Mouse (Mus musculus): Measurements from ENCODE around the gene Pbrm1. TPM values are rescaled to one million over a fixed set of nuclear protein-coding genes. Genes with fewer than 3 reads are reported as not detected.
A peak's percentile ranks its signal among the peaks of the same experiment; 100 is the strongest.

The Pbrm1 gene
- 12.8 and 14.7 TPM in 2 replicates for polyA plus RNA-seq (2012; rRNA removed)

GRCm38 (mm10) chr14:31018860-31019291, at the start of gene Pbrm1, which contains the start of gene Gnl3:
Gene Pbrm1, plus strand, starts transcription at chr14:31019138.
Gene Gnl3, minus strand, starts transcription at chr14:31019152.
- peak; percentile 93 for DNase-seq
- TF ChIP-seq CTCF (IDR thresholded peaks at IDR 0.05; ENCODE audit: insufficient read depth, low read length): no peak
- TF ChIP-seq POLR2A (IDR thresholded peaks at IDR 0.05; ENCODE audit: borderline replicate concordance, extremely low read depth, low read depth, low read length): peak; percentile 67; the same call in 1 of the 2 replicates
- Histone ChIP-seq H3K4me3 (replicated peaks; ENCODE audit: extremely low read depth, low read depth, low read length) (peak within 1 kb of the TSS; percentile 97), H3K4me1 (ENCODE audit: control insufficient read depth, insufficient read depth, low read length) (peaks cover 8% of the 10 kb centered on the region)
- under 1% methylated on average over 48 of the region's 53 CpGs for WGBS

DNA sequence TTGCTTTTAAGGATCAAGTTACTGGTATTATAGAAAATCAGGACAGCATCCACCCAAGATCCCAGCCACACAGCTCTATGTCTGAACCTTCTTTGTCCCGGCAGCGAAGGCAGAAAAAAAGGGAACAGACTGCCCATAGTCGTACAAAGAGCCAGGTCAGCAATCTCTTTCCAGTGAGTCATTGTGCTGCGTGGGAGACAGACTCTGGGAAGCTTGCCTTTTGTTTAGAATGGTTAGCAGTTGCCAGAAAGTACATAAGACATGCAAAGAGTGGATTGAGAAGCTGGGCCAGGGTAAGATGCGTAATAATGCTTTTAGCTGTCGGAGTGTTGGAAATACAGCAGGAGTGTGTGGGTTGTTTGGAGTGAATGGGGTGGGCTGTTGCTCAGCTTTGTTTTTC, 44.7 kb upstream of the Pbrm1 start:
- no peak for TF ChIP-seq POLR2A (IDR thresholded peaks at IDR 0.05; ENCODE audit: borderline replicate concordance, extremely low read depth, low read depth, low read length)
- TF ChIP-seq CTCF (IDR thresholded peaks at IDR 0.05; ENCODE audit: insufficient read depth, low read length): no peak
- Histone ChIP-seq H3K4me1 (ENCODE audit: control insufficient read depth, insufficient read depth, low read length) (no peaks in the 10 kb centered on the region), H3K4me3 (replicated peaks; ENCODE audit: extremely low read depth, low read depth, low read length) (no peak overlapping the region)
- WGBS: 65% methylated on average over 6 of the region's 6 CpGs
- DNase-seq: no peak

DNA sequence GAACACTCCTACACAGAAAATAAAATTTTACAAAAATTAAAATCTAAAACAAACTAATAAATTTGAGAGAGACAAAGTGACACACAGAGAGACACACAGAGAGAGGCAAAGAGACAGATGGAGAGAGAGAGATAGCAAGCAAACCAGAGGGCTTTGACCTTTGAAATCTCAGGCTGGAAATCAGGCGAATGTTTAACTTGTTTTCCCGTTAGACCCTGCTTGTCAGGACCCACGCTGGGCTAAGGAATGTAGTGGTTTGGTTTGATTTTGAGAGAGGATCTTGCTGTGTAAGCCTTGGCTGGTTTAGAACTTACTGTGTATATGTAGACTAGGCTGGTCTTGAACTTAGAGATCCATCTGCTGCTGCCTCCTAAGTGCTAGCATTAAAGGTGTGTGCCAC, 42.7 kb upstream of the Pbrm1 start:
- no peak for DNase-seq
- Histone ChIP-seq H3K4me3 (replicated peaks; ENCODE audit: extremely low read depth, low read depth, low read length) (no peak overlapping the region), H3K4me1 (ENCODE audit: control insufficient read depth, insufficient read depth, low read length) (no peaks in the 10 kb centered on the region)
- WGBS: 70% methylated on average over 3 of the region's 3 CpGs
- TF ChIP-seq CTCF (IDR thresholded peaks at IDR 0.05; ENCODE audit: insufficient read depth, low read length) (no peak), POLR2A (IDR thresholded peaks at IDR 0.05; ENCODE audit: borderline replicate concordance, extremely low read depth, low read depth, low read length) (no peak)

DNA sequence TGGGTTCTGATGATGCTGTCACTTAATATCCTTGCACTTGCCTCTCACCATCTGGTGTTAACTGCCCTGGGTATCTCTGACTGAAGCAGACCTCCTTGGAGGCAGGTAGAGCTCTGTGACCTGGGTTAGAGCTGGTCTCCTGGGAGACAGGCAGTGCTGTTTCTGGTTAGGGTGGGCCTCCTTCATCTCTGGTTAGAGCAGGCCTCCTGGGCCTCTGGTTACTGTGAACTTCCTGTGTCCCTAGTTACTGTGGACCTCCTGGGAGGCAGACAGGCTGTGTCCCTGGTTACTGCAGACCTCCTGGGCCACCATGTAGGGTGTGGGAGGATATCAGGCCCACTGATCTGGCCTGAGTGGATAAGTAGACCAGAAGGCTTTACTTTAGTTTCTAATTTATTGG, 22.5 kb upstream of the Pbrm1 start:
- DNase-seq: no peak

DNA sequence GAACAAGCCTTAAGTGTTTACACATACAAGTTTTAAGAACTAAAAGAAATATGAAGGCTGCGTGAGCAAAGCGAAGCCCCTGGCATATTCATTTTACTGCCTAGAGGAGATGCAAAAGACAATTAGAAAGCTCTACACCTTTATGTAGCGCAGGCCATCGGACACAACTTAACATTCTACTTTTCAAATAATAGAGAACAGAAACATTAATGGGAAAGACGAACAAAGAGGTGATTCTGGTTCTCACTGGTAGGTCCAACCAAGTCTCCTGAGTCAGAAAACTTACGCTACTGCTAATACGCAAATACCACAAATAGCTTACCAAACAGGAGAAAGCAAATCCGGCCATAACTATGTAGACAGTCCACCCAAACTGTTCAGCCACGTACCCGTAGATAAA, 18.6 kb upstream of the Pbrm1 start:
- H3K4me1 ChIP-seq (ENCODE audit: control insufficient read depth, insufficient read depth, low read length): peaks cover 3% of the 10 kb centered on the region; the same call in 1 of the 2 replicates
- H3K4me3 ChIP-seq (replicated peaks; ENCODE audit: extremely low read depth, low read depth, low read length): peak overlapping the region; percentile 11

More for the DNA sequence above, 22.5 kb upstream of the Pbrm1 start:
- Histone ChIP-seq H3K4me3 (replicated peaks; ENCODE audit: extremely low read depth, low read depth, low read length) (no peak overlapping the region), H3K4me1 (ENCODE audit: control insufficient read depth, insufficient read depth, low read length) (peaks cover 3% of the 10 kb centered on the region; the same call in 1 of the 2 replicates)
- TF ChIP-seq POLR2A (IDR thresholded peaks at IDR 0.05; ENCODE audit: borderline replicate concordance, extremely low read depth, low read depth, low read length): no peak
- TF ChIP-seq CTCF (IDR thresholded peaks at IDR 0.05; ENCODE audit: insufficient read depth, low read length): no peak

DNA sequence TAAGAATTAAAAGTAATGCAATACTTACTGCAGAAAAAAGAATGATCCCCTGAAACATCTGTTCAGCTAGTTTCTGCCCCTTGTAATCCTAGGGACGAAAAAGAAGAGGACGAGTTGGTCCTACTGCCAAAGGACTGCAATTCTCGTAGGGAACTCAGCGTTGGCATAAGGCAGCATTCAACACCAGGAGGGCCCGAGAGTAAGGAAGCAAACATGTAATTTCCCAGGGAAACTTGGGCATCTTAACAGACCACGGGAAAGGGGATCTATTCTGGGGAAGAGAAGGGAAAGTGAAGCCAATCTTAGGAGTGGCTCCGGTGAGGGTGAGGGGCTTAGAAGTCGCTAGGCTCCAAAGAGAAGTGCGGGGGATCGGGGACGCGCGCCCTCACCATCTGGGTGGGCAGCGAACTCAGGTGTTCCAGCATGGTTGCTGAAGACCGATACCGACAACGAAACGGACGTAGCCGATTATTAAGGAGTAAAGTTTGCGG, 18.1 kb upstream of the Pbrm1 start:
- WGBS: under 1% methylated on average over 21 of the region's 21 CpGs
- TF ChIP-seq CTCF (IDR thresholded peaks at IDR 0.05; ENCODE audit: insufficient read depth, low read length): no peak
- no peak for TF ChIP-seq POLR2A (IDR thresholded peaks at IDR 0.05; ENCODE audit: borderline replicate concordance, extremely low read depth, low read depth, low read length)
- Histone ChIP-seq H3K4me1 (ENCODE audit: control insufficient read depth, insufficient read depth, low read length) (peaks cover 3% of the 10 kb centered on the region; the same call in 1 of the 2 replicates), H3K4me3 (replicated peaks; ENCODE audit: extremely low read depth, low read depth, low read length) (peak overlapping the region; percentile 100)
- DNase-seq: no peak

More for the DNA sequence above, 18.6 kb upstream of the Pbrm1 start:
- DNase-seq: no peak
- TF ChIP-seq POLR2A (IDR thresholded peaks at IDR 0.05; ENCODE audit: borderline replicate concordance, extremely low read depth, low read depth, low read length) (no peak), CTCF (IDR thresholded peaks at IDR 0.05; ENCODE audit: insufficient read depth, low read length) (no peak)
- 41% methylated on average over 10 of the region's 10 CpGs for WGBS

DNA sequence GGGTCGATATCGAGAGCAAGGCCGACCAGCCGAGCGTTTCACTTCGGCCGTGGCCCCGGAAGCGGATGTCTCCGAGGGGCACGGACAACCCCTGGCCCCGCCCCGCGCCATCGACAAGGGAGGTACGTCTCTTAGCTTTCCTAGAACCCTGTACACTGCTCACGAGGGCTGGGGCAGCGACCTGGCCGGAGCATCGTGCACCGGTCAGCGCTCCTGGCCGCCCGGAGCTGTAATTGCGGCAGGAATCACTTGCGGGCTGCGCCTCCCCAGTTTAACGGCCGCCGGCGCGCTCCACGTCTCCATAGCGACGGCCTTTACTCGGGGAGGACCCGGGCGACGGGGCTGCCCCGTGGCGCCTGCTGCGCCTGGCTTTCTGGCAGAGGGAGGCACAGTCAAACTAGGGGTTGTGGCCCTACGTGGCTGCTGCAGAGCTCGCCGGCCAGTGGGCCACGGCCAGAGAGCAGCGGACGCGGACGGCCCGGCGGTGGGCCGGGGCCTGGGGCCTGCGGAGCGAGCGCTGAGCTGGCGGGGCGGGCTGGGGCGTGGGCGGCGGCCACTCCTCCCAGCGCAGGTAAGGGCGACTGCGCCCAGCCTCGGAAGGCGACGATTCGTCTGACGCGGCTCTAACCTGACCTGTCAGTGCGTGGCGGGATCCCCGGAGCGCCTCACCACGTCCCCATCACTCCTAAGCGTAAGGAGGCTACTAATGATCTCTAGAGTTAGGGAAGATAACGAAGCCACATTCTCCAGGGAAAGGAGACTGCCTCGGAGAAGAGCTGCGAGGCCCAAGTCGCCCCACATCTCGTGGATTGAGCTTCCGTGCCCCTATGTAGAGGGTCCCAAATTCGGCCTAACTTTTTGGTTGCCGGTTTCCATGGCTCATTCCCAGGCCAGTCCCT, 17.4 kb upstream of the Pbrm1 start, which contains the start of the genes Glt8d1 and Spcs1:
Glt8d1 (plus strand) TSS at position 94 of the 899 bp plus-strand sequence.
Spcs1 (minus strand) TSS at position 366 of the 899 bp plus-strand sequence.
- under 1% methylated on average over 84 of the region's 84 CpGs for WGBS
- Histone ChIP-seq H3K4me3 (replicated peaks; ENCODE audit: extremely low read depth, low read depth, low read length) (peak within 1 kb of the TSS; percentile 100), H3K4me1 (ENCODE audit: control insufficient read depth, insufficient read depth, low read length) (peaks cover 3% of the 10 kb centered on the region; the same call in 1 of the 2 replicates)
- peak; percentile 91 for TF ChIP-seq POLR2A (IDR thresholded peaks at IDR 0.05; ENCODE audit: borderline replicate concordance, extremely low read depth, low read depth, low read length)
- no peak for TF ChIP-seq CTCF (IDR thresholded peaks at IDR 0.05; ENCODE audit: insufficient read depth, low read length)
- DNase-seq: peak; percentile 95

GRCm38 (mm10) chr14:31004527-31004926, 14.4 kb upstream of the Pbrm1 start:
- no peak for DNase-seq
- Histone ChIP-seq H3K4me1 (ENCODE audit: control insufficient read depth, insufficient read depth, low read length) (peaks cover 3% of the 10 kb centered on the region; the same call in 1 of the 2 replicates), H3K4me3 (replicated peaks; ENCODE audit: extremely low read depth, low read depth, low read length) (no peak overlapping the region)
- WGBS: 47% methylated on average over 2 of the region's 2 CpGs
- TF ChIP-seq POLR2A (IDR thresholded peaks at IDR 0.05; ENCODE audit: borderline replicate concordance, extremely low read depth, low read depth, low read length) (no peak), CTCF (IDR thresholded peaks at IDR 0.05; ENCODE audit: insufficient read depth, low read length) (no peak)

GRCm38 (mm10) chr14:31006779-31007178, 12.2 kb upstream of the Pbrm1 start:
- no peak overlapping the region for H3K4me3 ChIP-seq (replicated peaks; ENCODE audit: extremely low read depth, low read depth, low read length)
- H3K4me1 ChIP-seq (ENCODE audit: control insufficient read depth, insufficient read depth, low read length): no peaks in the 10 kb centered on the region
- no peak for DNase-seq
- TF ChIP-seq CTCF (IDR thresholded peaks at IDR 0.05; ENCODE audit: insufficient read depth, low read length): no peak
- no peak for TF ChIP-seq POLR2A (IDR thresholded peaks at IDR 0.05; ENCODE audit: borderline replicate concordance, extremely low read depth, low read depth, low read length)
- 81% methylated on average over 5 of the region's 5 CpGs for WGBS

Data from lung, adult 2 months (tissue).